Mouse (Mus musculus) hindbrain, embryonic 13.5 days (tissue): ENCODE measurements around the gene A4galt. TPM values are rescaled to one million over a fixed set of nuclear protein-coding genes. Genes with fewer than 3 reads are reported as not detected.
"Not testable (repeated sequence)": the region's sequence is repeated elsewhere in the genome, so short reads cannot be mapped to it uniquely, and the experiment has no call there.

Source experiments
- ATAC-seq: fragments of 200-750 bp; cut with Nextera tagmentation; 2 replicates; pipeline ENCODE4 v1.8.0; 2017; ENCODE audit warnings: moderate TSS enrichment; ENCODE audit not compliant: low FRiP score
- H3K27ac ChIP-seq: fragments of 300-500 bp; sonication (generic); 2 replicates; pipeline ENCODE4 v1.5.1; 2015; ENCODE audit warnings: inconsistent platforms, mild to moderate bottlenecking, moderate library complexity
- H3K27me3 ChIP-seq: fragments of 300-500 bp; sonication (generic); 2 replicates; pipeline ENCODE4 v1.6.1; 2015; ENCODE audit warnings: mild to moderate bottlenecking, inconsistent platforms
- H3K36me3 ChIP-seq: fragments of 300-500 bp; sonication (generic); 2 replicates; pipeline ENCODE4 v1.6.1; 2015; ENCODE audit warnings: mild to moderate bottlenecking, inconsistent platforms
- H3K4me1 ChIP-seq: fragments of 300-500 bp; sonication (generic); replicated peaks from 2 replicates; pipeline ENCODE4 v1.6.1; 2015; ENCODE audit warnings: inconsistent platforms
- H3K4me2 ChIP-seq: fragments of 300-500 bp; sonication (generic); 2 replicates; pipeline ENCODE4 v1.6.1; 2015; ENCODE audit warnings: inconsistent platforms, mild to moderate bottlenecking, moderate library complexity
- H3K4me3 ChIP-seq: fragments of 300-500 bp; sonication (generic); 2 replicates; pipeline ENCODE4 v1.5.1; 2015; ENCODE audit warnings: mild to moderate bottlenecking, inconsistent platforms
- H3K9ac ChIP-seq: fragments of 300-500 bp; sonication (generic); 2 replicates; pipeline ENCODE4 v1.6.1; 2015; ENCODE audit warnings: mild to moderate bottlenecking, inconsistent platforms
- H3K9me3 ChIP-seq: fragments of 300-500 bp; sonication (generic); 2 replicates; pipeline ENCODE4 v1.6.1; 2016; ENCODE audit warnings: inconsistent platforms
- WGBS: fragments of 180-500 bp; shearing (Covaris S2); methylation state at CpG from one replicate; pipeline ENCODE4 v1.1.7; 2015; 5-methylcytosine and 5-hydroxymethylcytosine counted together
- polyA plus RNA-seq: library from polyadenylated mRNA; unstranded; fragments of >200 nt; fragmentation: Nextera tagmentation; extraction: Ambion mirVana; gene quantifications from 2 replicates; pipeline ENCODE4 v1.2.1, GENCODE M21; 2015

Gene A4galt
- polyA plus RNA-seq, 1 experiment from 2014 or later: 3.0 TPM

DNA sequence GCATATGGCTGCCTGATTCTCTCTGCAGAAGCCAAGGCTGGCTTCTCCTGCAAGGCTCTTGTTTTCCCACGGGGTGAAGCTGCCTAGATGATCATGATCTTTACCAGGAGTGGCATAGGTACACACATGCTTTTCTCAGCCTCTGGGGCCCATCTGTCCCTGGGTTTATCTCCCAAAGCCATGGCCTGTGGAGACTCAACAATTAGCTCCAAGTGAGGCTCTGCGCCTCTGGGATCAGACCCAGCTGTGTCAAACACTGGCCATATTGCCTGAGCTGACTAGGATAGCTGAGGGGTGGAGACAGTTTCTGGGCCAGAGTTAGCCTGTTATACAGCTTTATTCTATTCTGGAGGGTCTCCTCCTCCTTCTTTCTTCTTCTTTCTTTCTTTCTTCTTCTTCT is 39.3 kb upstream of the A4galt start:
- Histone ChIP-seq H3K4me3 (no peak overlapping the region), H3K9ac (no peak overlapping the region), H3K4me2 (no peak overlapping the region), H3K4me1 (no peaks in the 10 kb centered on the region), H3K36me3 (no peaks in the 10 kb centered on the region), H3K27me3 (no peaks in the 10 kb centered on the region), H3K27ac (no peak overlapping the region), H3K9me3 (no peaks in the 10 kb centered on the region)
- 81% methylated on average over 2 of the region's 2 CpGs for WGBS
- no peak for ATAC-seq

GRCm38 (mm10) chr15:83284828-83285227 is 33.3 kb upstream of the A4galt start:
- Histone ChIP-seq H3K27ac (no peak overlapping the region), H3K27me3 (no peaks in the 10 kb centered on the region), H3K9ac (no peak overlapping the region), H3K4me3 (no peak overlapping the region), H3K4me2 (no peak overlapping the region), H3K9me3 (no peaks in the 10 kb centered on the region), H3K4me1 (no peaks in the 10 kb centered on the region), H3K36me3 (no peaks in the 10 kb centered on the region)
- 81% methylated on average over 8 of the region's 8 CpGs for WGBS
- ATAC-seq: no peak

DNA sequence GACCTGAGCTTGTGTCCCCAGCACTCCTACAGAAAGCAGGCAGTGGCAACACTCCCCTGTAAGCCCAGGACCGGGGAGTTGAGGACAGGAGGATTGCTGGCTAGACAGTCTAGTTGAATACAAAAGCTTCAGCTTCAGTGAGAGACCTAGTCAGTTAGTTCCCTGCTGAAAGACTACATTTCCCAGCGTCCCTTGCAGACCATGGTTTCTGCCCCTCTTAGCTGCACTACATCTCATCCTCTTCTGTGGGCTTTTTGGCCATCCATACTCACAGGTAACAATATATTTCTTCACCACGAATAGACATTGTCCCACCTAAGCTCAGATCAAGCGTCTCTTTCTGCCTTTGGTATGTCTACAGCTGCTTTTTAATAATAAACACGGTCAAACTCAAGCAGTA is 30.8 kb upstream of the A4galt start:
- WGBS: 74% methylated on average over 5 of the region's 5 CpGs
- no peak overlapping the region for H3K4me3 ChIP-seq
- no peaks in the 10 kb centered on the region for H3K4me1 ChIP-seq
- no peaks in the 10 kb centered on the region for H3K9me3 ChIP-seq
- H3K9ac ChIP-seq: no peak overlapping the region
- no peak overlapping the region for H3K27ac ChIP-seq
- no peak overlapping the region for H3K4me2 ChIP-seq
- no peak for ATAC-seq
- H3K27me3 ChIP-seq: no peaks in the 10 kb centered on the region
- H3K36me3 ChIP-seq: no peaks in the 10 kb centered on the region

DNA sequence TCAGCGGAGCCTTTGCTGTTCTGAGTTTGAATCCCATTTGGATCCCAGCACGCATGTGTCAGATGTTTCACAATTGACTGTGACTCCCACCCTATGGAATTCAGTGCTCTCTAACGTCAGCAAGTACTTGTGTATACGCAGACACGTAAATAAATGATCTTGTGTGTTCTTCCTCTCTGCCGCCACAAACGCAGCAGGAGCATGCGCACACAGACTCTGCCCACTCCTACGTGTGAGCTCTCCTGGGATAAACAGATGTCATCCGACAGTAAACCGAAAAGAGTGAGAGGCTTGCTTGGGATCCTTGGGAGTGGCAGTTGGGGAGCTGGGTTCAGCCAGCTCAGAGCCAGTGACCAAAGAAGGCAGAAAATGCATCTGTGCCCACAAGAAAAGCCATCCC is 29.7 kb upstream of the A4galt start:
- Histone ChIP-seq H3K27me3 (no peaks in the 10 kb centered on the region), H3K4me2 (no peak overlapping the region), H3K27ac (no peak overlapping the region), H3K9ac (no peak overlapping the region; the same call in 1 of the 2 replicates), H3K36me3 (no peaks in the 10 kb centered on the region), H3K4me3 (no peak overlapping the region), H3K4me1 (no peaks in the 10 kb centered on the region), H3K9me3 (no peaks in the 10 kb centered on the region)
- no peak for ATAC-seq
- whole genome bisulfite sequencing: 76% methylated on average over 11 of the region's 11 CpGs

- Histone ChIP-seq H3K27me3 (no peaks in the 10 kb centered on the region), H3K36me3 (no peaks in the 10 kb centered on the region), H3K9ac (no peak overlapping the region), H3K4me1 (no peaks in the 10 kb centered on the region), H3K27ac (no peak overlapping the region), H3K4me3 (no peak overlapping the region), H3K9me3 (no peaks in the 10 kb centered on the region), H3K4me2 (no peak overlapping the region)
- ATAC-seq: no peak
- WGBS: 87% methylated on average over 5 of the region's 5 CpGs
Measured at GRCm38 (mm10) chr15:83278579-83278978, 27.0 kb upstream of the A4galt start.

GRCm38 (mm10) chr15:83277451-83277850 is 25.9 kb upstream of the A4galt start:
- no peaks in the 10 kb centered on the region for H3K9me3 ChIP-seq
- H3K4me2 ChIP-seq: no peak overlapping the region
- no peak overlapping the region for H3K4me3 ChIP-seq
- no peaks in the 10 kb centered on the region for H3K36me3 ChIP-seq
- H3K4me1 ChIP-seq: no peaks in the 10 kb centered on the region
- 90% methylated on average over 4 of the region's 4 CpGs for WGBS
- H3K27me3 ChIP-seq: no peaks in the 10 kb centered on the region
- no peak overlapping the region for H3K9ac ChIP-seq
- no peak for ATAC-seq
- no peak overlapping the region for H3K27ac ChIP-seq

DNA sequence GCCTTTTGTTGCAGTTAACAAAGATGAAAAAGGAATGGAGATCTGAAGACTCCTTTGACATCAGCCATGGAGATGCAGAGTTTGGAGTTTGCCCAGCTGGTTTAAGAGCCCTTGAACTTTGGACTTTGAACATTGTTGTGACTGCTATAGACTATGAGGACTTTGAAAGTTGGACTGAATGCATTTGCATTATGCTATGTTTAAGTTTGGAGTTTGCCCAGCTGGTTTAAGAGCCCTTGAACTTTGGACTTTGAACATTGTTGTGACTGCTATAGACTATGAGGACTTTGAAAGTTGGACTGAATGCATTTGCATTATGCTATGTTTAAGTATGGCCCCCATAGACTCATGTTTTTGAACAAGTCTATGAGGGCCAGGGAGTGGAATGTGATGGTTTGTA is 22.7 kb upstream of the A4galt start:
- not testable (repeated sequence) for H3K9me3 ChIP-seq, H3K9ac ChIP-seq, ATAC-seq, H3K4me3 ChIP-seq, H3K27me3 ChIP-seq, H3K4me2 ChIP-seq, H3K27ac ChIP-seq, H3K36me3 ChIP-seq, H3K4me1 ChIP-seq

DNA sequence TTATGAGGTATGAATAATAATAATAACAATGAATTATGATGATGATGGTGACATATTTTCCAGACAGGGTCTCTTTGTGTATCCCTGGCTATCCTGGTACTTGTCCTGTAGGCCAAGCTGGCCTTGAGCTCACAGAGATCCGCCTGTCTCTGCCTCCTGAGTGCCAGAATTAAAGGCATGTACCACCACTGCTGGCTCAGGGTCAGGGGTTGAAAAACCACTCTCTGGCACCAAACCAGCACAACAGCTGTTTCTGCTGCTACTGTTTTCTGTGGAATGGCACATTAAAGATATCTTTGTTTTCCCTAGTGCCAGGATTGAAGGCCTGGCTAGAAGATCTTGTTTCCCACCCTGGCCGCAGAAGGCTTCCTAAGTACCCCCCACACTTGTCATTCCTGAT is 21.4 kb upstream of the A4galt start:
- no peaks in the 10 kb centered on the region for H3K27me3 ChIP-seq
- H3K4me2 ChIP-seq: no peak overlapping the region
- ATAC-seq: no peak
- 91% methylated on average over 2 of the region's 2 CpGs for WGBS
- H3K9ac ChIP-seq: no peak overlapping the region
- H3K9me3 ChIP-seq: no peaks in the 10 kb centered on the region
- H3K4me3 ChIP-seq: no peak overlapping the region
- no peaks in the 10 kb centered on the region for H3K36me3 ChIP-seq
- no peaks in the 10 kb centered on the region for H3K4me1 ChIP-seq
- H3K27ac ChIP-seq: no peak overlapping the region

DNA sequence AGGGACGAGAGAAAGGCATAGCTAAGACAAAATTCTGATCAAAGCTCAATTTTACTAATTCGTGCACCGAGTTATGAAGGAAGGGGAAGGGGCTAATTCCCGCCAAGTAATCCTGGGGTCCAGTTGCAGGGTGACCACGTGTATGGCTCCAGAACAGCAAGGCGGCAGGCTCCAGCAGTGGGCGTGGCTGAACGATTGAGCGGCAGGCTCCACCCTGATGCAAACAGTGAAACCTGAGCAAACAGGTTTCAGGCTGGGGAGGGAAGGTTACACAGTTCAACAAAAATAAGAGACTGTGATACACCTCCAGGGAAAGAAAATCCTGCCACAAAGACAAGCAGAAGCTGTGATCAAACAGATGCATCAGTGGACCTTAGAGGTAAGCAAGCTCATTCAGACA is 19.6 kb upstream of the A4galt start:
- H3K4me2 ChIP-seq, H3K27ac ChIP-seq, ATAC-seq, H3K4me1 ChIP-seq, H3K9ac ChIP-seq, H3K27me3 ChIP-seq, H3K36me3 ChIP-seq, H3K4me3 ChIP-seq, H3K9me3 ChIP-seq: not testable (repeated sequence)
- 34% methylated on average over 9 of the region's 9 CpGs for WGBS

GRCm38 (mm10) chr15:83269985-83270384 is 18.4 kb upstream of the A4galt start:
- not testable (repeated sequence) for ATAC-seq, H3K4me3 ChIP-seq, H3K9me3 ChIP-seq, H3K27me3 ChIP-seq, H3K9ac ChIP-seq, H3K4me2 ChIP-seq, H3K36me3 ChIP-seq, H3K4me1 ChIP-seq, H3K27ac ChIP-seq
- WGBS: 93% methylated on average over 6 of the region's 6 CpGs

GRCm38 (mm10) chr15:83268428-83268827 is 16.9 kb upstream of the A4galt start:
- H3K4me3 ChIP-seq, H3K27me3 ChIP-seq, H3K4me1 ChIP-seq, H3K27ac ChIP-seq, ATAC-seq, H3K36me3 ChIP-seq, H3K4me2 ChIP-seq, H3K9ac ChIP-seq, H3K9me3 ChIP-seq: not testable (repeated sequence)
- WGBS: 71% methylated on average over 7 of the region's 7 CpGs

- H3K4me2 ChIP-seq: no peak overlapping the region
- H3K36me3 ChIP-seq: no peaks in the 10 kb centered on the region
- H3K9me3 ChIP-seq: no peaks in the 10 kb centered on the region
- H3K27me3 ChIP-seq: no peaks in the 10 kb centered on the region
- H3K9ac ChIP-seq: no peak overlapping the region
- H3K27ac ChIP-seq: no peak overlapping the region
- no peak overlapping the region for H3K4me3 ChIP-seq
- H3K4me1 ChIP-seq: no peaks in the 10 kb centered on the region
- ATAC-seq: no peak
- WGBS: 23% methylated on average over 1 of the region's 1 CpGs
Measured at GRCm38 (mm10) chr15:83265269-83265668, 13.7 kb upstream of the A4galt start.

DNA sequence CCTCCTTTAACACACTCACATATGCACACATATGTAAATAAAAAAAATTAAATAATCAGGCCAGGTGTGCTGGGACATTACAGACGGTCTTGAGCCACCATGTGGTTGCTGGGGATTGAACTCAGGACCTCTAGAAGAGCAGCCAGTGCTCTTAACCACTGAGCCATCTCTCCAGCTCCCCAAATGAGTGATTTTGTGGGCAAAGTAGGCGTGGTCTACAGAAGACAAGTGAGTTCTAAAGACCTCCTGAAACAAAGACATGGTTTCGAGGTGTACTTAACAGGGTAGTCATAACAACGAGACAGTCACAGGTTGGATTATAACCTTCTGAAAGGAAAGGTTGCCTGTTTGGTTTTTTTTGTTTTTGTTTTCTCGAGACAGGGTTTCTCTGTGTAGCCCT is 11.8 kb upstream of the A4galt start:
- Histone ChIP-seq H3K9me3 (no peaks in the 10 kb centered on the region), H3K4me2 (no peak overlapping the region), H3K36me3 (no peaks in the 10 kb centered on the region), H3K4me1 (no peaks in the 10 kb centered on the region), H3K27ac (no peak overlapping the region), H3K4me3 (no peak overlapping the region), H3K9ac (no peak overlapping the region), H3K27me3 (no peaks in the 10 kb centered on the region)
- no peak for ATAC-seq
- 84% methylated on average over 5 of the region's 5 CpGs for WGBS

DNA sequence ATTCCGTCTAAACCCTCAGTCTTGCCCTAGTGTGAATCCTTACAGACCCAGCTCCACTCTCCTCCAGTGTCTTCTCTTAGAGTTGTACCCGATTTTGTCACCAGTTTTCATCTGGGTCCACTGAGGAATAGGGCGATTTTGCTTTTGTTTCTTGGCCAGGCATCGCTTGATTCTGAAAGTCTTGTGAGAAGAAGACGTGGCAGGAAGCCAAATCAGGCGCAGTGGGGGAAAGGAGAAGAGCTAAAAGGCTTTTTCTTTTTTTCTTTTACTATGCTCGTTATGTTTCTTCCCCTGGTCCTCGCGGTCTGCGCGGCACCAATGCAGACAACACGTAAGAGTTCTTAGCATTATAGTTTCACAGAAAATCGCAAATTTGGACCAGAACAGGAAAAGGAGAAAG is 6.3 kb upstream of the A4galt start:
- H3K4me3 ChIP-seq: no peak overlapping the region
- no peaks in the 10 kb centered on the region for H3K9me3 ChIP-seq
- ATAC-seq: no peak
- 73% methylated on average over 13 of the region's 13 CpGs for WGBS
- H3K9ac ChIP-seq: no peak overlapping the region
- H3K27me3 ChIP-seq: peaks cover 8% of the 10 kb centered on the region
- H3K36me3 ChIP-seq: no peaks in the 10 kb centered on the region
- H3K27ac ChIP-seq: no peak overlapping the region
- H3K4me2 ChIP-seq: no peak overlapping the region
- H3K4me1 ChIP-seq: no peaks in the 10 kb centered on the region
